Mouse (Mus musculus): ENCODE results near the gene Nek6. TPM values are rescaled to one million over a fixed set of nuclear protein-coding genes. Genes with fewer than 3 reads are reported as not detected.

Gene Nek6
- total RNA-seq, 2 experiments from 2014 or later, result 29.4 to 29.8 TPM

- DNase-seq (ENCODE audit: low spot score in 2 of 2), result no peak
- intact Hi-C loops (cut with DNase I), result no loop called here
Observed at GRCm38 (mm10) chr2:38534241-38534940, 22.9 kb downstream of the Nek6 start.

DNA sequence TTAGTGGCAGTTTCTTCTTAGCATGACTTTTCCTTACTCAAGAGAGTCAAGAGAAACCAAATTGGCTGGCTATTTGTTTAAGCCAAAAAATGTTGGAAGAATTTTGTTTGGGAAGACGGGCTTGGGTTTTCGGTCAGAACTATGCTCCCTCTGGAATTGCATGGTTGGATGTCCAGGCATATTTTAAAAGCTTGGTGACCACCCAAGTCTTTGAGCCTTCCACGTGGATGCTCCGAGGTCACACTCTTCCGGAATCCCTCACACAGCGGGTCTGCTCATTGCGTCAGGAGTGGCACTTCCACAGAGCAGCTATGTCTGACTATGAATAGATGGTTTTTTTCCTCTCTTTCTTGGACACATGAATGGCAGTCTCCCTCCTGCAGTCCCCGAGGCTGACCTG lies 23.6 kb downstream of the Nek6 start:
- intact Hi-C loops (cut with DNase I), result no loop called here
- DNase-seq (ENCODE audit: low spot score in 2 of 2), result no peak

GRCm38 (mm10) chr2:38535521-38536220 lies 24.2 kb downstream of the Nek6 start:
- intact Hi-C loops (cut with DNase I), result no loop called here
- DNase-seq (ENCODE audit: low spot score in 2 of 2), result peak in 1 of 2 experiments; percentile 16

DNA sequence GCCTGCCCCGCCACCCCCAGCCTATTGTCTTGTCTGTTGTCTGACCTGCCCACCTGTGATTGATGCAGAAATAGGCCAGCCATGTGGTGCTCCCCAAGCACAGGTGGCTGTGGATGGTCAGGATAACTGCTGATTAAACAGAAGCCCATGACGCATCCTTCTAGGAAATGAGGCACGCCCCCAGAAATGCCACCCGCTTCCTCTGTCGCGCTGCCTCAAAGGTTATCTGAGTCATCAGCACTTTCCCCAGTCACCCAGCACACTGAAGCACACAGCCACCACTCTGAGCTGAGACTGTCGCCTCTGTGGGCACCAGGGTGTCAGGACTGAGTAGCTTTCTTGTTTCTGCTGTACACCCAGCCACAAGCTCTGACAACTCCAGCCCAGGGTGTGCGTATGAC lies 24.9 kb downstream of the Nek6 start:
- peak; percentile 36 to 82 for DNase-seq (ENCODE audit: low spot score in 2 of 2)
- intact Hi-C loops (cut with DNase I), result no loop called here

DNA sequence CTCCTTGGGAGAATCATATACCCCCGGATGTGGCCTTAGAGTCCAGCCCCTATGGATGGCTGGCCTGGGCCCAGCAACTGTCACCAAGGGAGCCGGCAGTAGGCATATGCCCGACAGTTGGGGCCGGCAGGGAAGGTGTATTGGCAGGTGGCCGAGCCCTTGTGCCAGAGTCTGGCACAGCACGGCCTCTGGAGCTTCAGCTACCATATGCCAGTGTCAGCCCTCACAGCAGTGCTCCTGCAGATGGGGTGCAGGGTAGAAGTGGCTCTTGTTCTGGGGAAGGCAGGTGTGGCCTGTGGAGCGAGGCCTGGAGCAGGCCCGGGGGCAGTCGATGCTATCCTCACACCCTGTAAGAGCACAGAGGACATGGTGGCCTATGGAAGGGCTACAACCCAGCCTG lies 28.2 kb downstream of the Nek6 start:
- no peak for DNase-seq (ENCODE audit: low spot score in 2 of 2)
- intact Hi-C loops (cut with DNase I), result no loop called here

GRCm38 (mm10) chr2:38540666-38541065 lies 29.2 kb downstream of the Nek6 start:
- intact Hi-C loops (cut with DNase I), result no loop called here
- no peak for DNase-seq (ENCODE audit: low spot score in 2 of 2)

DNA sequence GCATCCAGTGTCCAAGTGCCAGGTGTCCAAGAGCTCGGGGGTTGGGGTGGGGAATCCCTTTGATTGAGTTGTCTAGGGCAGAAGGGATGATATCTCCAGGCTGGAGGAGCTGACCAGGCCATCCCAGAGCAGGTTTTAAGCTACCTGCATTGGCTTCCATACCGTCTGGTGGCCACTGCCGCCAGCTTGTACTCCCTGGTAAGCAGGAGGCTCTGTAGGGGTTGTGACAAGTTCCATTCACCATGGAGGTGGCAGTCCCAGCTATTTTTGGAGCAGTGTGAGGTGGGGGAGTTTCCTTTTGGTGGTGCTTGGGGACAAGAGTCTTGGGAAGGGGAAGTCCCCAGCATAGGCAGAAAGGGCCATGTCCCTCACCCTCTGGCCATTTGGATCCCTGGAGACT lies 29.7 kb downstream of the Nek6 start:
- DNase-seq (ENCODE audit: low spot score in 2 of 2), result no peak
- intact Hi-C loops (cut with DNase I), result no loop called here

- intact Hi-C loops (cut with DNase I), result no loop called here
- no peak for DNase-seq (ENCODE audit: low spot score in 2 of 2)
Observed at GRCm38 (mm10) chr2:38541570-38541969, 30.1 kb downstream of the Nek6 start.

DNA sequence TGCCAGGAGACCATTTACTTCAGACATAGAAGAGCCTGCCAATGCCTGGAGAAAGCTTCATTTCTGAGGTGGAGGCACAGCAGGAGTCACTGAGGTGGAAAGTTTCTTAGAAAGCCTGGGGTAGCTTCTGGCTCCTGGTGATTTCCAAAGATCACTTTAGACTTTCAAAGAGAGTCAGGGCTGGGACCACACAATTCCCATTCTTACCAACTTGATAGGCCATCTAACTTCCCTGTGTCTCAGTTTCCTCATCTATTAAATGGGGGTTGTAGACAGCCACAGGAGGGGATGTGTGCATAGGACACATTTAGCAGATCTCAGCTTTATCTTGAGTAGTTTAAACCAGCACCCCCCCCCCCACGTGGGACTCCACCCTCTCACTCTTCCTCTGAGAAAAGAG lies 30.9 kb downstream of the Nek6 start:
- intact Hi-C loops (cut with DNase I), result no loop called here

GRCm38 (mm10) chr2:38543158-38543557 lies 31.7 kb downstream of the Nek6 start:
- DNase-seq (ENCODE audit: low spot score in 2 of 2), result no peak
- intact Hi-C loops (cut with DNase I), result no loop called here

More for the DNA sequence above, 30.9 kb downstream of the Nek6 start:
- no peak for DNase-seq (ENCODE audit: low spot score in 2 of 2)

- no peak for DNase-seq (ENCODE audit: low spot score in 2 of 2)
- intact Hi-C loops (cut with DNase I), result no loop called here
Observed at GRCm38 (mm10) chr2:38544341-38544740, 32.9 kb downstream of the Nek6 start.

DNA sequence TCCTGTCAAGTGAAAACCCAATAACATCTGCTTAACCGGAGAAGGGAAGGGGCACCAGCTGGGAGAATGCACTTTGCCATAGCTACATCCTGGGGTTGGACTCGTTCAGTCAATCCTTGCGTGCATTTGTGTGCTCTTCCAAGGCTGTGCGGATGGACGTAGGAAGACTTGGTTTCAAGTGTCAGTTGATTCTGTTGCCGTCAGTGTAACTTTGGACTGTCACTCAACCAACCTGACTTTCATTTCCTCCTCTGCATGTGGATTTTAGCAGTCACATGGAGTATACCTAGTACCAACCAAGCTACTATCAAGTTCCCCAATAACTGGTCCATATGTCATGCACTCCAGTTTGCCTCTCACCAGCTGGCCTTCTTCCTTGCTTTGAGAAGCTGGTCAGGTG lies 33.5 kb downstream of the Nek6 start:
- DNase-seq (ENCODE audit: low spot score in 2 of 2), result no peak
- intact Hi-C loops (cut with DNase I), result no loop called here

DNA sequence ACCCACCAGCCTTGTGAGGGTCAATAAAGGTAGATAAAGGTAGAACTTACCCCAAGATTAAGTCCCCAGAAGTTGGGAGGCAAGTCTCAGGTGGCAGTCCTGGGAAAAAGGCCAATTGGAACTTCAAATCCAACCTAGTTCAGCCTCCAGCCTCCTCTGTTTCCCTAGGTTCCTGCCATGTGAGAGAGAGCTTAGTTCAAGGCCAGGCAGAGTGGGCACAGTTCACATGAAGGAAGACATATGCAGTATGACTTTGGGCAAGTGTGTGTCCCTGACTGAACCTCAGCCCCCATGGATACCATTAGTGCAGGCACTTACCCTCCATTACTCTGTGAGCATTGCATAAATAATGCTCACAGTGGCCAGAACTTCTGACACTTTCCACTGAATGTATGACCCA lies 34.3 kb downstream of the Nek6 start:
- DNase-seq (ENCODE audit: low spot score in 2 of 2), result no peak
- intact Hi-C loops (cut with DNase I), result no loop called here

GRCm38 (mm10) chr2:38546222-38546621 lies 34.8 kb downstream of the Nek6 start:
- no peak for DNase-seq (ENCODE audit: low spot score in 2 of 2)
- intact Hi-C loops (cut with DNase I), result no loop called here

GRCm38 (mm10) chr2:38546748-38547147 lies 35.3 kb downstream of the Nek6 start:
- no peak for DNase-seq (ENCODE audit: low spot score in 2 of 2)
- intact Hi-C loops (cut with DNase I), result no loop called here

GRCm38 (mm10) chr2:38547793-38548517 lies 36.5 kb downstream of the Nek6 start:
- intact Hi-C loops (cut with DNase I), result no loop called here
- DNase-seq (ENCODE audit: low spot score in 2 of 2), result no peak

- intact Hi-C loops (cut with DNase I), result no loop called here
- DNase-seq (ENCODE audit: low spot score in 2 of 2), result no peak
Observed at GRCm38 (mm10) chr2:38552004-38552443, 40.6 kb downstream of the Nek6 start.

DNA sequence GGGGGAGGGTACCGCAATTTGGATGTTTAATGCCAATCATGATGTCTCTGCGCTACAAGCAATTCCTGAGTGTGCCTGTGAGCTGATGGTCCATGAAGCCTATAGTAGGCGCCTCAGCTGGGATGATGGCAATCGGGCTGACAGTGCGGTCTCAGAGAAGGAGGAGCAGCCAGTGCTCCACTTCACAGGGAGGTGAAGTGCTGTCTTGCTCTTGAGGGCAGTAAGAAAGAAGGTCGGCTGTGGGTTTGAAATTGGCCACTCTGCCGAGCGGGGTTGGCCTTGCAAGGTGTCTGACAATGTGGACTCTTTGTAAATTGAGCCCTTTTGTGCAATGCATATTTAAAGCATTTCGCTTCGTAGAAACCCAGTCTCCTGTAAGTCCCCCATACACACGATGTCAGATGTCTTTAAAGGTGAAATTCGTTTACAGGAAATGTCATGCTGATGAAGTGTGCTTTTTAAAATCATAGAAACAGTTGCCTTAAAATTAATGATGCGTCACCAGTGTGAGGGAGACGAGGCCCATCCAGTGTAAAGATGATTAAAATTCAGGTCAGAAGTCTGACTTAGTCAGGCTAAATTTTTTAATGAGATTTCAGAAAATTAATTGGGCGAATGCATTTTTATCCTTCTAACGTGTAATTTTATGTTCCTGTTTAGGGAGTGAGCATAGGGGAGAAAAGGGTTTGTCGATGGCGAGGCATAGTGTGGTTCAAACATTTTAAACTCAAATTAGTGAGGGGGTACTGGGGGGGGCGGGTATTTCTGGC lies 43.0 kb downstream of the Nek6 start:
- intact Hi-C loops (cut with DNase I), result no loop called here
- no peak for DNase-seq (ENCODE audit: low spot score in 2 of 2)

DNA sequence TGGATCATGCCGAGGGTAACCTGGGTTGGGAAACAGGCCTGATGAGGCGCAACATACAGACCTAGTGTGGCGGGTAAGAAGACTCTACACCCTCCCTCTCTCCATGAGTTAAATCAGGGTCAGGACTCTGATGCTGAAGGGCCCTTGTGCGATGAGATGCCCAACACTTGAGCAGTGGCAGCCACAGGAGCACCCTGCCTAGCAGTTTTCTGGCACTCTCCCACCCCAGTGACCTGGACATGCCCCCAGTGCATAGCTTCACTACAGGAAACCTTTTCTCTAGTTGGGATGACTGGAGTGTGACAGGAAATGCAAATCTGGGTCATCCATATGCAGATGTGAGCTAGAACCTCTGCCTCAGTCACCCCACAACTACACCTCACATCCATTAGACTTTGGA lies 44.2 kb downstream of the Nek6 start:
- DNase-seq (ENCODE audit: low spot score in 2 of 2), result no peak
- intact Hi-C loops (cut with DNase I), result no loop called here

- intact Hi-C loops (cut with DNase I), result no loop called here
- DNase-seq (ENCODE audit: low spot score in 2 of 2), result no peak
Observed at GRCm38 (mm10) chr2:38556721-38557120, 45.3 kb downstream of the Nek6 start.
